9 mouse cellular contexts compared by ENCODE assay signal in genomic region chr12:75670611-75671010, GRCm38 (mm10). TPM values are rescaled to one million over a fixed set of nuclear protein-coding genes. Genes with fewer than 3 reads are reported as not detected.
DNase-seq lines count a peak whose midpoint lies in the region; ATAC-seq and TF ChIP-seq lines count a peak whose summit lies in the region.
"Had no signal": no experiment of that assay in that cellular context is flagged by ENCODE, and none has a peak within 500 bp of the region (broad histone marks: within the 10 kb centered on the region; RNA-seq: fewer than 3 reads in every experiment).

No protein-coding gene starts in this region.

- H3K4me1 ChIP-seq in liver, adult 2 months (ENCODE audit: control insufficient read depth, insufficient read depth, low read length) = peaks cover 20% of the 10 kb centered on the region
- peaks cover 15% of the 10 kb centered on the region for H3K4me1 ChIP-seq in embryonic facial prominence, embryonic 10.5 days
- H3K4me1 ChIP-seq in intestine, embryonic 15.5 days (replicated peaks) = 0 out of 2 replicates have a peak, but pooled peaks cover 5% of the 10 kb centered on the region
- H3K4me1 ChIP-seq in neural tube, embryonic 13.5 days (replicated peaks) = peaks cover 17% of the 10 kb centered on the region

- H3K79me2 ChIP-seq in liver, adult 2 months (ENCODE audit: control insufficient read depth, insufficient read depth, low read length) = peaks cover 3% of the 10 kb centered on the region; the same call in 1 of the 2 replicates

- peak overlapping the region; percentile 70 for H3K4me2 ChIP-seq in intestine, embryonic 15.5 days (replicated peaks)
- H3K4me2 ChIP-seq in neural tube, embryonic 13.5 days = peak overlapping the region; percentile 74

- H3K27me3 ChIP-seq in liver, adult 2 months (ENCODE audit: control insufficient read depth, insufficient read depth, low read length) = no peaks in the 10 kb centered on the region
- H3K27me3 ChIP-seq in embryonic facial prominence, embryonic 10.5 days (replicated peaks; ENCODE audit: low read depth, poor library complexity, severe bottlenecking) = no peaks in the 10 kb centered on the region
- H3K27me3 ChIP-seq in intestine, embryonic 15.5 days (replicated peaks) = no peaks in the 10 kb centered on the region
- no peaks in the 10 kb centered on the region for H3K27me3 ChIP-seq in neural tube, embryonic 13.5 days

- ATAC-seq in intestine, embryonic 15.5 days = no peak
- no peak for ATAC-seq in neural tube, embryonic 13.5 days (ENCODE audit: low read depth)

- DNase-seq in liver, adult 2 months (ENCODE audit: extremely low read depth, low read depth, low spot score) = no peak
- no peak for DNase-seq in liver
- DNase-seq in embryonic facial prominence, embryonic 10.5 days (ENCODE audit: low spot score) = no peak
- DNase-seq in gastrocnemius, postnatal 36 days = no peak
- DNase-seq in left cerebral cortex, postnatal 10 days (ENCODE audit: extremely low spot score in 1 of 2, low spot score in 2 of 2) = no peak
- DNase-seq in MN1 (ENCODE audit: low spot score) = no peak
- DNase-seq: adrenal gland, postnatal 14 days had no signal

- TF ChIP-seq POLR2A in liver, adult 2 months (IDR thresholded peaks at IDR 0.05; ENCODE audit: extremely low read depth, insufficient read depth, low read length) = no peak

- no peak overlapping the region for H3K27ac ChIP-seq in liver, adult 2 months (replicated peaks; ENCODE audit: insufficient read depth, low read depth, low read length)
- H3K27ac ChIP-seq in embryonic facial prominence, embryonic 10.5 days (replicated peaks) = peak overlapping the region; percentile 76
- H3K27ac ChIP-seq in intestine, embryonic 15.5 days = no peak overlapping the region
- H3K27ac ChIP-seq in neural tube, embryonic 13.5 days (replicated peaks) = no peak overlapping the region

- peak overlapping the region; percentile 66; the same call in 1 of the 2 replicates for H3K4me3 ChIP-seq in liver, adult 2 months (ENCODE audit: insufficient read depth, low read depth, low read length)
- peak overlapping the region; percentile 85 for H3K4me3 ChIP-seq in embryonic facial prominence, embryonic 10.5 days
- peak overlapping the region; percentile 75 for H3K4me3 ChIP-seq in intestine, embryonic 15.5 days (replicated peaks)
- H3K4me3 ChIP-seq in neural tube, embryonic 13.5 days = peak overlapping the region; percentile 57

- no peaks in the 10 kb centered on the region for H3K9me3 ChIP-seq in embryonic facial prominence, embryonic 10.5 days
- no peaks in the 10 kb centered on the region for H3K9me3 ChIP-seq in intestine, embryonic 15.5 days
- no peaks in the 10 kb centered on the region for H3K9me3 ChIP-seq in neural tube, embryonic 13.5 days

- WGBS in liver, adult 2 months = 76% methylated on average over 6 of the region's 6 CpGs
- 88% methylated on average over 6 of the region's 6 CpGs for WGBS in embryonic facial prominence, embryonic 10.5 days
- WGBS in intestine, embryonic 15.5 days = 86% methylated on average over 6 of the region's 6 CpGs
- WGBS in neural tube, embryonic 13.5 days = 87% methylated on average over 6 of the region's 6 CpGs

- H3K36me3 ChIP-seq in liver, adult 2 months (ENCODE audit: control insufficient read depth, insufficient read depth, low read length) = no peaks in the 10 kb centered on the region
- no peaks in the 10 kb centered on the region for H3K36me3 ChIP-seq in embryonic facial prominence, embryonic 10.5 days (replicated peaks)
- H3K36me3 ChIP-seq in intestine, embryonic 15.5 days = no peaks in the 10 kb centered on the region
- H3K36me3 ChIP-seq in neural tube, embryonic 13.5 days = no peaks in the 10 kb centered on the region

- TF ChIP-seq CTCF in liver, adult 2 months (IDR thresholded peaks at IDR 0.05; ENCODE audit: low read depth, low read length) = no peak

- intact Hi-C loops in gastrocnemius, postnatal 36 days (cut with DNase I) = no loop called here
- intact Hi-C loops in left cerebral cortex, postnatal 10 days (cut with DNase I) = loop anchor here (5.0 kb wide), 2 partner anchors 62 to 102 kb away; no protein-coding TSS in a partner anchor

- H3K9ac ChIP-seq in liver, adult 2 months (ENCODE audit: low read depth, low read length) = peak overlapping the region; percentile 86; the same call in 1 of the 2 replicates
- peak overlapping the region; percentile 61 for H3K9ac ChIP-seq in intestine, embryonic 15.5 days
- peak overlapping the region; percentile 62 for H3K9ac ChIP-seq in neural tube, embryonic 13.5 days

RNA-seq across cellular contexts. Expression of gene Wdr89, which starts 1.3 kb away (rescaled TPM):
- total RNA-seq in liver, adult 2 months (2014; rRNA removed) = 1.8 and 2.3 TPM in 2 replicates
- 1.9 and 2.1 TPM in 2 replicates for polyA plus RNA-seq in liver, adult 2 months (2012; rRNA removed)
- 15.6 and 16.5 TPM in 2 replicates for polyA plus RNA-seq in embryonic facial prominence, embryonic 10.5 days (2016; fragmentation: Nextera tagmentation; extraction: Ambion mirVana)
- 11.0 and 12.6 TPM in 2 replicates for polyA plus RNA-seq in intestine, embryonic 15.5 days (2015; fragmentation: Nextera tagmentation; extraction: Ambion mirVana)
- polyA plus RNA-seq in neural tube, embryonic 13.5 days (2015; fragmentation: Nextera tagmentation; extraction: Ambion mirVana) = 5.4 and 7.0 TPM in 2 replicates
- total RNA-seq in gastrocnemius, postnatal 36 days (2021) = 1 to 10 TPM; 1.6 to 2.0 TPM
- 1 to 10 TPM; 2.9 to 3.2 TPM for total RNA-seq in left cerebral cortex, postnatal 10 days (2021)
